Mouse (Mus musculus) neural tube, embryonic 12.5 days (tissue): ENCODE measurements around the gene Rusc2. TPM values are rescaled to one million over a fixed set of nuclear protein-coding genes. Genes with fewer than 3 reads are reported as not detected.
A peak's percentile ranks its signal among the peaks of the same experiment; 100 is the strongest.

Source experiments
- ATAC-seq: fragments of 200-750 bp; cut with Nextera tagmentation; 2 replicates; pipeline ENCODE4 v1.8.0; 2017; ENCODE audit warnings: low read depth, mild to moderate bottlenecking, moderate TSS enrichment, moderate library complexity; ENCODE audit not compliant: low FRiP score
- H3K27ac ChIP-seq: fragments of 300-500 bp; sonication (generic); 2 replicates; pipeline ENCODE4 v1.5.1; 2016
- H3K27me3 ChIP-seq: fragments of 300-500 bp; sonication (generic); replicated peaks from 2 replicates; pipeline ENCODE4 v1.6.1; 2016; ENCODE audit warnings: mild to moderate bottlenecking
- H3K36me3 ChIP-seq: fragments of 300-500 bp; sonication (generic); 2 replicates; pipeline ENCODE4 v1.6.1; 2016; ENCODE audit warnings: mild to moderate bottlenecking
- H3K4me1 ChIP-seq: fragments of 300-500 bp; sonication (generic); 2 replicates; pipeline ENCODE4 v1.6.1; 2016
- H3K4me2 ChIP-seq: fragments of 300-500 bp; sonication (generic); replicated peaks from 2 replicates; pipeline ENCODE4 v1.6.1; 2016; ENCODE audit warnings: mild to moderate bottlenecking
- H3K4me3 ChIP-seq: fragments of 300-500 bp; sonication (generic); 2 replicates; pipeline ENCODE4 v1.5.1; 2016
- H3K9ac ChIP-seq: fragments of 300-500 bp; sonication (generic); 2 replicates; pipeline ENCODE4 v1.6.1; 2016; ENCODE audit warnings: mild to moderate bottlenecking
- H3K9me3 ChIP-seq: fragments of 300-500 bp; sonication (generic); 2 replicates; pipeline ENCODE4 v1.6.1; 2016; ENCODE audit warnings: mild to moderate bottlenecking
- WGBS: fragments of 180-500 bp; shearing (Covaris S2); methylation state at CpG from one replicate; pipeline ENCODE4 v1.1.7; 2016; 5-methylcytosine and 5-hydroxymethylcytosine counted together
- polyA plus RNA-seq: library from polyadenylated mRNA; unstranded; fragments of >200 nt; fragmentation: Nextera tagmentation; extraction: Ambion mirVana; gene quantifications from 2 replicates; pipeline ENCODE4 v1.2.1, GENCODE M21; 2016

The Rusc2 gene
- polyA plus RNA-seq, 1 experiment from 2014 or later = 53.3 TPM

DNA sequence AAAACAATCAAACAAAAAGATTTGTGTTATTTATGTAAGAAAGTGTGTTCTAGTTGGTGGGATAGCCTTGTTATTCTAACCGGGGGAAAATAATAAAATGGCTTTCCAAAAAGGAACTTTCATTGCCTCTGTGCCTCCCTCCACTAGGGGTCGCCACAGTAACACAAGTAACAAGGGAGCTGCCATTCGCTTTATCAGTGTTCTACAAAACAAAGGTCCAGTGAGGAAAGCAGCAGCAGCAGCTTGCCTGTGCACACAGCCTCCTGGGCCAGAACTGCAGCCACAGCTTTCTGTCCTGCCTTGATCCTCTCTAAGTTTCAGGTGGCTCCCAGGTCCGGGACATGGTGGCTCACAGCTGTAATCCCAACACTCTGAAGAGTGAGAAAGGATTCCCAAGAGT, 49.9 kb downstream of the Rusc2 start:
- Histone ChIP-seq H3K27ac (peak overlapping the region; percentile 42; the same call in 1 of the 2 replicates), H3K27me3 (peaks cover 19% of the 10 kb centered on the region)

DNA sequence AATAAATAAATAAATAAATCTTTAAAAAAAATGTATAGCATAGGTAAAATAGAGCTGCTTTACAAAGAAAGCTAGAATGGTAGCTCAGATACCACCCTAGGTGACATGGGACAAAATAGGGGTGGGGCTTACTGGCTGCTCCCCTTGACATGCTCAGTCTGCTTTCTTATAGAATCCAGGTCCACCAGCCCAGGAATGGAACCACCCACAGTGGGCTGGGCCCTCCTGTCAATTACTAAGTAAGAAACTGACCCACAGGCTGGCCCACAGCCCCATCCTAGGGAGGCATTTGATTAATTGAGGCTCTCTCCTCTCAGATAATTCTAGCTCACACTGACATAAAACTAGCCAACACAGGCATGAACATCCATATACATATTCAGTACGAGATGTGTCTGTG, 51.1 kb downstream of the Rusc2 start:
- ATAC-seq = no peak
- peaks cover 12% of the 10 kb centered on the region for H3K4me1 ChIP-seq
- H3K36me3 ChIP-seq = no peaks in the 10 kb centered on the region
- H3K9ac ChIP-seq = no peak overlapping the region
- no peak overlapping the region for H3K4me2 ChIP-seq
- WGBS = 90% methylated on average over 1 of the region's 1 CpGs
- no peak overlapping the region for H3K4me3 ChIP-seq
- no peak overlapping the region for H3K27ac ChIP-seq
- no peaks in the 10 kb centered on the region for H3K9me3 ChIP-seq
- peaks cover 8% of the 10 kb centered on the region for H3K27me3 ChIP-seq

More for the DNA sequence above, 49.9 kb downstream of the Rusc2 start:
- Histone ChIP-seq H3K36me3 (peaks cover 5% of the 10 kb centered on the region), H3K9me3 (no peaks in the 10 kb centered on the region), H3K4me1 (peaks cover 19% of the 10 kb centered on the region), H3K4me2 (no peak overlapping the region), H3K4me3 (no peak overlapping the region), H3K9ac (no peak overlapping the region)
- ATAC-seq = peak; percentile 18; the same call in 1 of the 2 replicates
- 3% methylated on average over 4 of the region's 4 CpGs for WGBS

DNA sequence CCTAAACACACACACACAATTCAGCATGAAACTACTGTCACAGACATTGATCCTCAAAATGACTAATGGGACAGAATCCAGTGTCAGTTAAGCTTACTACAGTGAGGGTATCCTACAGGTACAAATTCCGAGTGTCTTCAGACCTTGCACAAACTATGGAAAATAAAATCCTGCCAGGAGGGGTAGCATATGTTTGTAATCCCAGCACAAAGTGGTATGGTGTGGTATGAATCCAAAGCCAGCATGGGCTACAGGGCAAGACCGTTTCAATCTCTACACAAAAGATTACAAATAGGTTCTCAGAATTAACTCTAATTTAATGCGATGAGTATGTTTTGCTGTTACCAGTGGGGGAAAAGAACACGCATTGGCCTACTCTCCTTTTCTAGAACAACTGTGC, 59.9 kb downstream of the Rusc2 start, which contains the start of gene Tesk1:
TSS of gene Tesk1 (plus strand) at position 301 of the 400 bp plus-strand sequence.
- Histone ChIP-seq H3K27me3 (no peaks in the 10 kb centered on the region), H3K4me1 (peaks cover 14% of the 10 kb centered on the region), H3K9ac (peak within 1 kb of the TSS; percentile 98), H3K36me3 (peaks cover 14% of the 10 kb centered on the region), H3K4me3 (peak within 1 kb of the TSS; percentile 97), H3K27ac (peak within 1 kb of the TSS; percentile 92), H3K9me3 (no peaks in the 10 kb centered on the region), H3K4me2 (peak within 1 kb of the TSS; percentile 94)
- no peak for ATAC-seq
- WGBS = 32% methylated on average over 4 of the region's 4 CpGs

DNA sequence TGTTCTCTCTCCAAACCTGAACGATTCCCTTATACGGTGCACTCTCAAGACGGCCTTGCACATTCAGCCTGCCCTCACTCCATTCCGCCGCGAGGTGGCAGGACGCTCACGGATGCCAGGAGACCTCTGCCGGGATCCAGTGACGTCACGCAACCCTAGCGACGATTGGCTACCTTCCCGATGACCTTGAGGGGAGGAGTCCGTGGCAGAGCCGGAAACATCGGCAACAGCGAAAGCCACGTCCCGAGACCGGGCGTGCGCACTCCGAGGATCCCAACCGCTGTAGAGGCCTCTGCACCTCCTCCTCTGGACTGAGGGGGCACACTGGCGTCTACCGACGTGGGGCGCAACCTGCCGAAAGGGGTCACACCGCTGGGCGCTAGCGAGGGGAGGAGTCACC, 60.3 kb downstream of the Rusc2 start:
- Histone ChIP-seq H3K4me3 (peak overlapping the region; percentile 97), H3K36me3 (peaks cover 18% of the 10 kb centered on the region), H3K9me3 (no peaks in the 10 kb centered on the region), H3K9ac (peak overlapping the region; percentile 98), H3K27ac (peak overlapping the region; percentile 92), H3K4me1 (peaks cover 14% of the 10 kb centered on the region), H3K27me3 (no peaks in the 10 kb centered on the region), H3K4me2 (peak overlapping the region; percentile 94)
- ATAC-seq = peak; percentile 96
- under 1% methylated on average over 33 of the region's 33 CpGs for WGBS

GRCm38 (mm10) chr4:43442456-43443361, 60.9 kb downstream of the Rusc2 start:
- Histone ChIP-seq H3K9ac (peak overlapping the region; percentile 98), H3K27me3 (no peaks in the 10 kb centered on the region), H3K27ac (peak overlapping the region; percentile 92), H3K4me1 (peaks cover 14% of the 10 kb centered on the region), H3K9me3 (no peaks in the 10 kb centered on the region), H3K4me3 (peak overlapping the region; percentile 97), H3K36me3 (peaks cover 24% of the 10 kb centered on the region), H3K4me2 (peak overlapping the region; percentile 94)
- WGBS = under 1% methylated on average over 86 of the region's 88 CpGs
- ATAC-seq = peak; percentile 77

- H3K27ac ChIP-seq = peak overlapping the region; percentile 92
- under 1% methylated on average over 28 of the region's 28 CpGs for WGBS
- H3K9me3 ChIP-seq = no peaks in the 10 kb centered on the region
- peak overlapping the region; percentile 94 for H3K4me2 ChIP-seq
- peak overlapping the region; percentile 97 for H3K4me3 ChIP-seq
- no peaks in the 10 kb centered on the region for H3K27me3 ChIP-seq
- peak overlapping the region; percentile 98 for H3K9ac ChIP-seq
- ATAC-seq = peak; percentile 16; the same call in 1 of the 2 replicates
- H3K4me1 ChIP-seq = peaks cover 14% of the 10 kb centered on the region
- peaks cover 32% of the 10 kb centered on the region for H3K36me3 ChIP-seq
Observed at GRCm38 (mm10) chr4:43443511-43443910, 61.7 kb downstream of the Rusc2 start.

DNA sequence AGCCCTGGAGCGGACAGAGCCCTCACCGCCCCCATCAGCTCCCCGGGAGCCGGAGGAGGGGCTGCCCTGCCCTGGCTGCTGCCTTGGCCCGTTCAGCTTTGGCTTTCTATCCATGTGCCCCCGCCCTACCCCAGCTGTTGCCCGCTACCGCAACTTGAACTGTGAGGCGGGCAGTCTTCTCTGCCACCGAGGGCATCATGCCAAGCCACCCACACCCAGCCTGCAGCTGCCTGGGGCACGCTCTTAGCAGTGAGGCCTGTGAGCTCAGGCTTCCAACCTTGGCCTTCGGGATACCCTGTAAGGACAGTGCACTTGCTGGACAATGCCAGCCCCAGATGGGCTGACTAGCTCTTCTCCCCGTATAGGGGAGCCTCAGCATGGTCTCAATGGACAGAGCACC, 65.5 kb downstream of the Rusc2 start:
- Histone ChIP-seq H3K27ac (no peak overlapping the region), H3K9ac (no peak overlapping the region), H3K9me3 (no peaks in the 10 kb centered on the region), H3K36me3 (peaks cover 33% of the 10 kb centered on the region), H3K27me3 (peaks cover 4% of the 10 kb centered on the region; the same call in 1 of the 2 replicates), H3K4me2 (no peak overlapping the region), H3K4me3 (no peak overlapping the region), H3K4me1 (peaks cover 14% of the 10 kb centered on the region)
- WGBS = 93% methylated on average over 13 of the region's 13 CpGs
- no peak for ATAC-seq

GRCm38 (mm10) chr4:43448554-43448953, 66.8 kb downstream of the Rusc2 start:
- ATAC-seq = no peak
- Histone ChIP-seq H3K36me3 (peaks cover 33% of the 10 kb centered on the region), H3K27ac (no peak overlapping the region), H3K27me3 (peaks cover 16% of the 10 kb centered on the region; the same call in 1 of the 2 replicates), H3K4me1 (peaks cover 21% of the 10 kb centered on the region), H3K4me2 (no peak overlapping the region), H3K9ac (no peak overlapping the region), H3K9me3 (no peaks in the 10 kb centered on the region), H3K4me3 (no peak overlapping the region)
- WGBS = 88% methylated on average over 3 of the region's 3 CpGs

DNA sequence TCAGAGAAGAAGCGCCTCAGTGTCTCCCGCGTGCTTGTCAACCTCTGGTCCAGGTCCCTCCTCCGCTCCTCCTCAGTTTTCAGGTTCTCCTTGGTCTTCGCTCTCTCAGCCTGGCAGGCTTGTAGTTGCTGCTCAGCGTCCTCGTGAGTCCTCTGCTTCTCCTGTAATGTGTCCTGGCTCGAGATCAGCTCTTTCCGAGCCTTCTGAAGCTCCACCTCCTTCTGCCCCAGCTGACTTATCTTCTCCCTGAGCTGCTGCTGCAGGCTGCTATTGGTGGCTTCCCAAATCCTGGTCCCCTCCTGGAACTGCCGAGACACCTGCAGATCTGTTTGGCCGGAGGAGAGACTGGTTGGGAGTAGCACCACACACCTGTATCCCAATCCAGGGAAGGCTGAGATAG, 70.5 kb downstream of the Rusc2 start:
- Histone ChIP-seq H3K9me3 (no peaks in the 10 kb centered on the region), H3K4me2 (no peak overlapping the region), H3K9ac (no peak overlapping the region), H3K4me3 (no peak overlapping the region), H3K36me3 (peaks cover 13% of the 10 kb centered on the region), H3K4me1 (peaks cover 23% of the 10 kb centered on the region), H3K27me3 (peaks cover 29% of the 10 kb centered on the region; the same call in 1 of the 2 replicates), H3K27ac (no peak overlapping the region)
- no peak for ATAC-seq
- WGBS = 66% methylated on average over 11 of the region's 11 CpGs

DNA sequence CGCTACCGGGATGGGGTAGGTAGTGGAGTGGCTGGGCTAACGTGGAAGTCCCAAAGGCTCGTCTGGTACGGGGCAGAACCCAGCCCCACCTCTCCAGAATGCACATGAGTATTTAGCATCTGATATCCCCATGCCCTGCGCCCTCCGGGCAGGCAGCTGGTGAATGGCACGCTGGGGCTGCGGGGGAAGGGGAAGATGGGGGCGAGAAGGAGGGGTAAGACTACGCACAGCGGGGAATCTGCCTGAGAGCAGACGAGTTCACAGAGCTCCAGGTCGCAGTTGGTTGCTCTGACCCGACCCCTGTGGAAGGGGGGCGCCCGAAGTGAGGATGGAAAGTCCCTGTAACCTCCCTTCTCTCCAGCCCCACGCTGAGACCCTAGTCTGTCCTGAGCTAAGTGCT, 71.6 kb downstream of the Rusc2 start:
- Histone ChIP-seq H3K4me1 (peaks cover 24% of the 10 kb centered on the region), H3K36me3 (peaks cover 2% of the 10 kb centered on the region; the same call in 1 of the 2 replicates), H3K4me3 (0 out of 2 replicates have a peak overlapping the region, but pooled peaks have one; percentile 12), H3K9ac (peak overlapping the region; percentile 22; the same call in 1 of the 2 replicates), H3K4me2 (peak overlapping the region; percentile 55), H3K27ac (no peak overlapping the region), H3K27me3 (peaks cover 29% of the 10 kb centered on the region; the same call in 1 of the 2 replicates), H3K9me3 (no peaks in the 10 kb centered on the region)
- ATAC-seq = peak; percentile 56; the same call in 1 of the 2 replicates
- WGBS = 2% methylated on average over 18 of the region's 18 CpGs

DNA sequence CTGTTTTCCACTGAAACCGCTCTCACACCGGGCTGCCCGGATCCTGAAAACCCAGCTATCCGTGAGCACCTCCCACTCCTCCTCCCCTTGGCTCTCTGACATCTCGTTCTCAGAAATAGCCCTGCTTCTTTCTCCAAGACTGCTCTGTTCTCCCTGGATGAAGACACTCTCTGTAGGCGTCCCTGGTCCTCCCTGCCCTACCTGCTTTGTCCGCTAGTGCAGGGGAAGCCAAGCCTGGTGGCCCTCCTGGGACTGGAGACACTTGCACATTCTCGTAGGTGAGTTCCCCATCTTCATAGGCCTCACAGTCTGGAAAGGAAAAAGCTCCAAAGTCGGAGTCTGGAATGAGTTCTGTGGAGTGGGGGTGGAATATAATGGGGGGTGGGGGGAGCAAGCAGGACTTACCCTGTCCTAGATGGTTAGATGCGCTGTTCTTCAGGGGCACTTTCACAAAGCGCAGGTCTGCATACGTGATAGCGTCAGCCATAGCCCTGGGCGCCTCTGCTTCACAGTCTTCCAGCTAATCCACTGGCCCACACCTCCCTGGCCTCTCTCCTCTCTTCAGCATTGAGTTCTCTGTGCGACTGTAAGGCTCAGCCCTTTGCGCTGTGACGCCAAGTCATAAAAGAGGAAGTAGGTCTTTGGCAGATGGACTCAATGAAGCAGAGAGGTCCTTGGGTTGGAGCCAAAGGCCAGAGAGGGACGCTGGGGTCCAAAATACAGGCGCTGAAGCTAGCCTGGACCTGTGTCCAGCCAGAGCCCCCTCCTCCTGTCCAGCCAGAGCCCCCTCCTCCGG, 72.5 kb downstream of the Rusc2 start, which contains the start of gene Cd72:
TSS of gene Cd72 (minus strand) at position 588 of the 796 bp plus-strand sequence.
- Histone ChIP-seq H3K27me3 (peaks cover 29% of the 10 kb centered on the region; the same call in 1 of the 2 replicates), H3K4me3 (0 out of 2 replicates have a peak within 1 kb of the TSS, but pooled peaks have one; percentile 12), H3K4me2 (peak within 1 kb of the TSS; percentile 55), H3K4me1 (peaks cover 24% of the 10 kb centered on the region), H3K27ac (no peak within 1 kb of the TSS), H3K36me3 (no peaks in the 10 kb centered on the region), H3K9ac (peak within 1 kb of the TSS; percentile 22; the same call in 1 of the 2 replicates), H3K9me3 (no peaks in the 10 kb centered on the region)
- ATAC-seq = no peak
- whole genome bisulfite sequencing = 31% methylated on average over 20 of the region's 20 CpGs
